Mouse (Mus musculus) midbrain, embryonic 14.5 days (tissue): ENCODE data around the gene Hoxd4. TPM values are rescaled to one million over a fixed set of nuclear protein-coding genes. Genes with fewer than 3 reads are reported as not detected.

Experiments used
- ATAC-seq: fragments of 200-750 bp; cut with Nextera tagmentation; 2 replicates; pipeline ENCODE4 v1.8.0; 2017; ENCODE audit warnings: moderate number of reproducible peaks, moderate library complexity; ENCODE audit not compliant: low FRiP score, low TSS enrichment
- DNase-seq: peaks from one replicate; pipeline ENCODE4 v3.0.0-alpha.2; 2015
- H3K27ac ChIP-seq: fragments of 300-500 bp; sonication (generic); replicated peaks from 2 replicates; pipeline ENCODE4 v1.5.1; 2014; ENCODE audit warnings: mild to moderate bottlenecking, low read depth, low read length, moderate library complexity
- H3K27me3 ChIP-seq: fragments of 300-500 bp; sonication (generic); 2 replicates; pipeline ENCODE4 v1.6.1; 2014; ENCODE audit warnings: low read length, control low read depth, mixed read lengths; ENCODE audit not compliant: control insufficient read depth, insufficient read depth
- H3K36me3 ChIP-seq: fragments of 300-500 bp; sonication (generic); 2 replicates; pipeline ENCODE4 v1.6.1; 2014; ENCODE audit warnings: low read length, control low read depth; ENCODE audit not compliant: control insufficient read depth, insufficient read depth
- H3K4me1 ChIP-seq: fragments of 300-500 bp; sonication (generic); 2 replicates; pipeline ENCODE4 v1.6.1; 2014; ENCODE audit warnings: mild to moderate bottlenecking, antibody characterized with exemption, low read length, control low read depth; ENCODE audit not compliant: control insufficient read depth, insufficient read depth
- H3K4me2 ChIP-seq: fragments of 300-500 bp; sonication (generic); 2 replicates; pipeline ENCODE4 v1.6.1; 2014; ENCODE audit warnings: mild to moderate bottlenecking, low read length, moderate library complexity
- H3K4me3 ChIP-seq: fragments of 300-500 bp; sonication (generic); replicated peaks from 2 replicates; pipeline ENCODE4 v1.5.1; 2014; ENCODE audit warnings: low read depth, low read length
- H3K9ac ChIP-seq: fragments of 300-500 bp; sonication (generic); replicated peaks from 2 replicates; pipeline ENCODE4 v1.6.1; 2014; ENCODE audit warnings: mild to moderate bottlenecking, low read length, moderate library complexity
- H3K9me3 ChIP-seq: fragments of 300-500 bp; sonication (generic); 2 replicates; pipeline ENCODE4 v1.6.1; 2016; ENCODE audit warnings: low read length, control low read depth, mixed read lengths; ENCODE audit not compliant: control insufficient read depth
- WGBS: fragments of 180-500 bp; shearing (Covaris S2); extraction: QIAGEN DNeasy Blood & Tissue Kit; methylation state at CpG from one replicate; pipeline ENCODE4 v1.1.7; 2014; 5-methylcytosine and 5-hydroxymethylcytosine counted together
- polyA plus RNA-seq: library from polyadenylated mRNA; unstranded; fragments of >200 nt; fragmentation: Nextera tagmentation; extraction: Ambion mirVana; gene quantifications from 2 replicates; pipeline ENCODE4 v1.2.1, GENCODE M21; 2014

Hoxd4 gene
- polyA plus RNA-seq, 1 experiment from 2014 or later = not detected

DNA sequence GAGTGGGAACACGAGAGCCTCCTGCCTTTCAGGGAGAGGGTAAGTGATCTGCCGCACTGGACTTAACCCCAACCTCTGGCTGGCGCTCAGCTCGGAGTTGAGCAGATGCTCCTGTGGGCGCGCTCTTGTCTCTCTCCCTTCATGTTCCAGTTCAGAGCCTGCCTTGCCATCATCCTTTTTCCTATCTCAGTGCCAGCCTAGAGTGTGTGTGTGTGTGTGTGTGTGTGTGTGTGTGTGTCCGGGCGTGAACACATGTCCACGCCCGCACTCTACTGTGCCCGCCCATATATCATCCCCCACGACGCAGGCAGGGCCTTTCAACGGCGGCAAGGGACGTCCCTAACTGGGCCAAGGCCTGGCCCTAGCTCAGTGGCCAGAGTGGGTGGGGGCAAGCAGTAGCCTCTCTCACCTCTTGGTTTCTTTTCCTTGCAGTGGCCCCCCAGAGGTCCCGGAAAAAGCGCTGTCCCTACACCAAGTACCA, 28.2 kb upstream of the Hoxd4 start:
- no peak overlapping the region for H3K9ac ChIP-seq
- no peaks in the 10 kb centered on the region for H3K9me3 ChIP-seq
- H3K27ac ChIP-seq = no peak overlapping the region
- no peak overlapping the region for H3K4me2 ChIP-seq
- WGBS = 1% methylated on average over 18 of the region's 18 CpGs
- H3K4me3 ChIP-seq = no peak overlapping the region
- H3K27me3 ChIP-seq = peaks cover 98% of the 10 kb centered on the region
- H3K36me3 ChIP-seq = no peaks in the 10 kb centered on the region
- DNase-seq (no peak), ATAC-seq (no peak)
- H3K4me1 ChIP-seq = 0 out of 2 replicates have a peak, but pooled peaks cover 4% of the 10 kb centered on the region

DNA sequence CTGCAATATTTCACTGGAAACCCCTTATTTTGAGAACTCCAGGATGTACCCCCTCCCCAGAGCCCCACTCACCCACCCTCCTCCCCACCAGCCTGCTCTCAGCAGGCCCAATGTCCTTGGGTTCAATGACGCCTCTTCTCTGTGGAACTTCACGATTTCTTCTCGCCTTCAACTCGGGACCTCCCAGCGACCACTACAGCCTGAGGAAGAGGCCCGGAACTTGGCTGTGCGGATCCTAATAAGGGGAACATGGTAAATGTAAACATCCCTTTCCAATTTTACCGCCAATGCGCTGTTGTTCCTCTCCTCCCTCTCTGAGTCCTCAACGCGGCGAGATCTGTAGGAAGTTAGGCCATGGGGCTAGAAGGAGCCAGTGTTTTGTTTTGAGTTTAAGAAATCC, 27.6 kb upstream of the Hoxd4 start:
- Histone ChIP-seq H3K9ac (no peak overlapping the region), H3K4me2 (no peak overlapping the region), H3K36me3 (no peaks in the 10 kb centered on the region), H3K27me3 (peaks cover 98% of the 10 kb centered on the region), H3K27ac (no peak overlapping the region), H3K9me3 (no peaks in the 10 kb centered on the region), H3K4me1 (0 out of 2 replicates have a peak, but pooled peaks cover 4% of the 10 kb centered on the region), H3K4me3 (no peak overlapping the region)
- no peak for ATAC-seq
- WGBS = under 1% methylated on average over 12 of the region's 12 CpGs
- DNase-seq = no peak

DNA sequence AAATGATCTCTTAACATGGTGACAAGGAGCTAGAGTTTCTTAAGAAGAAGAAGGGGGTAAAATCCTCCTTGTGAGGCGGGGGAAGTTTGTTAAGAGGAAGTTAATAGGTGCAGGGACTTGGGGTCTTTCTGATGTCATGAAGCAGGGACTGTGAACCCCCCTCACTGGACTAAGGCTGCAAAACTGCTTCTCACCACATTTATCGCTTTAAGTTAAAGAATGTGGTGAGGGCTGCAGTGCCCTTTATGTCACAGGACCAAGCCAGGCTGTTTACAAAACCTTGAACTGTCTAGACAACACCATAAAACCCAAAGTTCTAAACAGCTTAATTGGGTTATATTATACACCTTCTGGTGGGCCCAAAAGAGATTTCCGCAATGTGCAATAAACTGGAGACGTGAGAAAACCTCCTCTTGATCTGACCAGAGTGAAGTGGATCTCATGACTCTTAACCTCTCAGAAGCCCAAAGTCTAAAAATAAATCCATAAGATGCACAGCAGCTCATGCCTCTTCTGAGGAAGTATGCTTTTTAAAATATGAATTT, 26.6 kb upstream of the Hoxd4 start:
- peaks cover 98% of the 10 kb centered on the region for H3K27me3 ChIP-seq
- no peak overlapping the region for H3K4me3 ChIP-seq
- ATAC-seq (no peak), DNase-seq (no peak)
- no peak overlapping the region for H3K4me2 ChIP-seq
- 0 out of 2 replicates have a peak, but pooled peaks cover 4% of the 10 kb centered on the region for H3K4me1 ChIP-seq
- no peak overlapping the region for H3K27ac ChIP-seq
- H3K9ac ChIP-seq = no peak overlapping the region
- 15% methylated on average over 4 of the region's 4 CpGs for WGBS
- H3K9me3 ChIP-seq = no peaks in the 10 kb centered on the region
- H3K36me3 ChIP-seq = no peaks in the 10 kb centered on the region

DNA sequence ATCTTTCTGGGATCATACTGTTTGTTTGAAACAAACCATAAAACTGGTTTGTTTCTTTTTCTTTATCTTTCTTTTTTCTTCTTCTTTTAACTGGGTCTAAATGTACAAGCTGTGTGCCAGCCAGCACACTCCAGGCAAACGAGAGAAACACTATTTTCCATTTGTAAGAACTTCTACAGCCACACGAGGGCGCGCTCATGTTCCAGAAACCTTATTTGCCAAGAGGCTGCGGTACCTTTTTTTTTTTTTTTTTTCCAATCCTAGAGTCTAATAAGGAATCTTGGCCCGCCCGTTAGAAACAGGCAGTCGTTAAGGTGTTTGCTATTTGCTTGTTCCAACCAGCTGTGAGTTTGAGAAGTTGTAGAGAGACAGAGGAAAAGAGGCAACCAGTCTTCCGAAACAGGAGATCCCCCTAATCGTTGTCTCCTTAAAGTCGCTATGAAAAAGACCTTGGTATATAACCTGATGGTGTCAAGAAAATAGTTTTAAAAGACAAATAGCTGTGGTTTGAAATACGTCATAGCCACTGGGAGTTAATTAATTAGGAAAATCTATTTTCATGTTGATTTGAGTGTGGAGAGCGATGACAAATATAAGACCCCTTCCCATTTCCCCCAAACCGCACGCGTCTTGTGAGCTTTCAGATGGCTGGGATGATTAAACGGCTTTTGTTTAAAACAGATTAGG, 25.3 kb upstream of the Hoxd4 start:
- H3K4me3 ChIP-seq = no peak overlapping the region
- H3K9me3 ChIP-seq = no peaks in the 10 kb centered on the region; the same call in 1 of the 2 replicates
- no peaks in the 10 kb centered on the region for H3K36me3 ChIP-seq
- H3K4me1 ChIP-seq = 0 out of 2 replicates have a peak, but pooled peaks cover 4% of the 10 kb centered on the region
- peaks cover 95% of the 10 kb centered on the region for H3K27me3 ChIP-seq
- H3K27ac ChIP-seq = no peak overlapping the region
- WGBS = 5% methylated on average over 17 of the region's 17 CpGs
- DNase-seq = peak; percentile 88
- H3K9ac ChIP-seq = no peak overlapping the region
- ATAC-seq = no peak
- H3K4me2 ChIP-seq = no peak overlapping the region

DNA sequence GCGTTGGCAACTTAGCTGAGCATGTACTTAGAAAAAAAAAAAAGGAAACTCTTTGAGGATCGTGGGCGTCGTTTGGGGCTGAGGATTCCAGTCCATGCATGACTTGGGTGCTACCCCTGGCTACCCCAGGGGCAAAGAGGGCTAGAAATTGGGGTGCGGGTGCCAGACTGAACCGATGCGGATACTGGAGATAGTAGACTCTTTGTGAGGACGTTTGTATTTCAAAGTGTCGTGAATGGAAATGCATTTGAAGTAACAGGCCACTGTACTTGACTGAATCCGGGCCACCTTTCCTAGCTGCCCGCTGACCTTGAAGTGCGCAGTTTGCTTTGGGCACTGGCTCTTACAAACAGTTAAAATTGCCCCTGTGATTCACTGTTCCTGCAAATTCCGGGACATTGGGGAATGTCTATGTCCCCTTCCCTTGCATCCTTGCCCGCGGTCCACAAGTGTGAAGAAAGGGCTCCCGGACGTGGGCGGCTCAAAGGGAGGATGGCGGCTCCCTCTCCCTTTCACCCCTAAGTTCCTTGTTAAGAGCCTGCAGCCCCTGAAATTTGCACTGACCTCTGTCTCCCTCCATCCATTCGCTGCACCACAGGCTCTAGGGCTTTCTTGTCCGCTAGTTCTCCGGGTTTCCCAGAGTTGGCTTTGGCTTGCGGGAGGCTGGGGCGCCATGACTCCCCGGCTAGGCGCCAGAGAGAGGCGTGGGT, 24.6 kb upstream of the Hoxd4 start:
- WGBS = under 1% methylated on average over 27 of the region's 27 CpGs
- peaks cover 95% of the 10 kb centered on the region for H3K27me3 ChIP-seq
- H3K4me2 ChIP-seq = no peak overlapping the region
- H3K9ac ChIP-seq = no peak overlapping the region
- ATAC-seq = no peak
- H3K4me1 ChIP-seq = 0 out of 2 replicates have a peak, but pooled peaks cover 4% of the 10 kb centered on the region
- H3K27ac ChIP-seq = no peak overlapping the region
- H3K9me3 ChIP-seq = no peaks in the 10 kb centered on the region; the same call in 1 of the 2 replicates
- no peak overlapping the region for H3K4me3 ChIP-seq
- no peak for DNase-seq
- H3K36me3 ChIP-seq = no peaks in the 10 kb centered on the region

DNA sequence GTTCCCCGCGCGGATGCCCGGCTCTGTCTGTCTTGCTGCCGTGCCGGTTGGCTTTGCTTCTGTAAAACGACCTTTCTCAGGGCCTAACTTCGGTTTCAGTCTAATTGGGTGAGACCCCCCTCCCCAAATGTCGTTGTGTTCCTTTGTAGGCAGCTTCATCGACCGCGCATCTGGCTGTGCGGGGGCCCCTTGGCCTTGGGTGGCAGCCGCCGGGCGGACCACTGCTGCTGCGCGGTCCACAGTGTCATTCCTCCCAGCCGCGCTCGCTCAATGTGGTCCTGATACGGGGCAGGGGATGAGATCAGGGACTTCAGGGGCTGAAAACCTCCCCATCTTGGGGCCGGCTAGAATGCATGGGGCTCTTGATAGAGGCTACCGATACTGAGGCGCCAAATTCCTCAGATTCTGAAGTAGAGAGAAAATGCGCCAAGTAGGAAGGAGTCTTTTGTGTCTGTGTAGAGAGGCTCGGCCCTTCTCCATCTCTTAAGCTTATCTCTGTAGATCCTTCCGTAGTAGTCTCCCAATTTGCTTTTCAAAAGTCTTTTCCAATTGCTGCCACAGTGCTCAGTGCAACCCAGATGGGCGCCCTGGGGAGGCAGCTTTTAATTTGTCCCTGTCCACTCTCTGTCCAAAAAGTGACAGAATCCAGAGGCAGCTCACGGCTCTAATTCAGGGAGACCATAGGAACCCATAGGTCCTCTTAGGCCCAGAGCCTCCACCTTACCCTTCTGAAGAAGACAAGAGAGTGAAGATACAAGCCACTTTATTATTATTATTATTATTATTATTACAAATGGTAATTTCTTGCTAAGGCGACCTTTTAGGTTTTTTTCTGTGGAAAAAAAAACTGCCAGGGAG, 23.8 kb upstream of the Hoxd4 start:
- 1% methylated on average over 31 of the region's 31 CpGs for WGBS
- DNase-seq (no peak), ATAC-seq (no peak)
- Histone ChIP-seq H3K4me1 (no peaks in the 10 kb centered on the region), H3K27me3 (peaks cover 95% of the 10 kb centered on the region), H3K4me2 (no peak overlapping the region), H3K27ac (no peak overlapping the region), H3K36me3 (no peaks in the 10 kb centered on the region), H3K9ac (no peak overlapping the region), H3K9me3 (no peaks in the 10 kb centered on the region; the same call in 1 of the 2 replicates), H3K4me3 (no peak overlapping the region)

DNA sequence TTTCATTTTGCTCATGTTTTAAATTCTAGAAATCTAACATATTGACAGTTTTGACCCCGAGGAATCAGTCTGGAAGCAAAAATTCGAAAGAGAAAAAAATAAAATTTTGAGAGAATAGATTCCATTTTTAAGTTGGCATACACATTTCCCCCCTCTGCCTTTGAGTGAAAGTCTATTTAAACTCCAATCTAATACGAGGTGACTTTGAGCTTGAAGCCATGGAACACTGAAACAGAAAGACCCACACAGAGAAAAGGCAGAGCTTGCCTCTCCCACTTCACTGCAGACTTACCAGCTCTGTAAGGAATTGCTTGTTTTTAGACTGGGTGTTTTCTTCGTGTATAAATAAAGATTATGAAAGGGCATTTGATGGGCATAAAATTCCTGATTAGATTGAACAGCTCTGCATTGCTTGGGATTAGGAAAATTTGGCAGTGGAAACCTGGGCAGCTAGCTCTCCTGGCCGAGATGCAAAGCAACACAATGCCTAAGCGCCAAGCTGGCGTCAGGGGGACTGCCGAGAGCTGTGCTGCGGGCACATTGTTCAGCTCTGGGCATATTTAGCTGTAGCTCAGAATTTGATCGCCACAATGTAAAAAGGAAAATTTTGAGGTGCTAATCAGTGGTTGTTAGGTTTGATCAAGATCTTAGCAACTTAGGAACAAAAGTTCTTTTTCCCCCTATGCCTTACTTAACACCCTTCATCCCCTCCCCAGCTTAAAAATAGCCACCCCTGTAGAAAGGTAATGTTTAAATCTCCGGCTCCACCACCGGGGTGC, 22.7 kb upstream of the Hoxd4 start:
- DNase-seq (no peak), ATAC-seq (no peak)
- 3% methylated on average over 12 of the region's 12 CpGs for WGBS
- H3K9ac ChIP-seq = no peak overlapping the region
- H3K36me3 ChIP-seq = no peaks in the 10 kb centered on the region
- H3K9me3 ChIP-seq = no peaks in the 10 kb centered on the region; the same call in 1 of the 2 replicates
- no peak overlapping the region for H3K4me2 ChIP-seq
- no peak overlapping the region for H3K27ac ChIP-seq
- H3K27me3 ChIP-seq = peaks cover 95% of the 10 kb centered on the region
- H3K4me1 ChIP-seq = no peaks in the 10 kb centered on the region
- H3K4me3 ChIP-seq = no peak overlapping the region
